Mouse (Mus musculus) gonadal fat pad, adult 2 months (tissue): Measurements from ENCODE around the gene Yeats4. TPM values are rescaled to one million over a fixed set of nuclear protein-coding genes. Genes with fewer than 3 reads are reported as not detected.
A peak's percentile ranks its signal among the peaks of the same experiment; 100 is the strongest.
"Not testable (repeated sequence)": the region's sequence is repeated elsewhere in the genome, so short reads cannot be mapped to it uniquely, and the experiment has no call there.

Experiments
- DNase-seq: peaks from one replicate; pipeline ENCODE4 v3.0.0-alpha.2; 2012; ENCODE audit warnings: low read depth
- polyA plus RNA-seq: library from polyadenylated mRNA; depleted of rRNA; stranded (reverse); fragments of >200 nt; gene quantifications from 2 replicates; pipeline ENCODE4 v1.2.3, GENCODE M21; 2012; rRNA removed

Yeats4 gene
- 18.2 and 21.8 TPM in 2 replicates for polyA plus RNA-seq

- DNase-seq: peak; percentile 68
These were observed at the start of gene Yeats4 for GRCm38 (mm10) chr10:117224102-117224990. Yeats4 (minus strand) TSS chr10:117224507.

- no peak for DNase-seq
These were observed 47.7 kb upstream of the Yeats4 start for GRCm38 (mm10) chr10:117272023-117272422.

- DNase-seq: no peak
These were observed 35.6 kb upstream of the Yeats4 start for GRCm38 (mm10) chr10:117259870-117260269.

DNA sequence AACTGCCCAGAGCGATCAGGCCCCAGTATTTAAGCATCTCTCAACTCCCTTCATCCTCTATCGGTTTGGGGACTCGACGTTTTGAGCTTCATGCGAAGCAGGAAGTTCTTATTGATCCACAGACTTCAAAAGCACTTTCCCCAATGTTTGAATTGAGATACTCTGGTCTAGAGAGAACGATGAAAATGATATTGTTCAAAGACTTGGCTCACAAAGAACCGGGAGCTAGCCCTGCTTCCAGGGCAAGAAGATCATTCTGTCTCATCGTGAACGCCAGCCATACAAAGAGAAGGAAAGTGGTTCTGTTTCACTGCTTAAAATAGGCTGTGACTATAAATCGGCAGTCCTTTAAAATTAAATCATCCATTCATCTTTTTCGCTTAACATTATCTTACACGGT is 14.3 kb upstream of the Yeats4 start, which contains the start of gene 9530003J23Rik:
Gene 9530003J23Rik, minus strand, starts transcription at position 101 of the 400 bp plus-strand sequence.
- no peak for DNase-seq

DNA sequence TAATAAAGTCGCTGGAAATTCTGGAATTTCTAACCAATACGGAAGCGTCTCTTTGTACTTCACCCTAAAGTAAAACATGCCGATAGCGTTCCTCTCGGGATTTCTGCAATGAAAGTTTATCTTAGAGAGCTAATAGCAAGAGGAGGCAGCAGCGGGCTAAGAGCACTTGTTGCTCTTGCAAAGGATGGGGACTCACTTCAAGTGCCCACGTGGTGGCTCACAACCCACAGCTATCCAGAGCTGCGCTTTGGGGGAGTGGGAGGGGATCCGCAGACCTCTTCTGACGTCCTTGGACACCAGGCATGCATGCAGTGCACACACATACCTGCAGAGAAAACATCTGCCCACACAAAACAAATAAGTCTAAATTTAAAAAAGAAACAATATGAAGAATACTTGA is 11.6 kb upstream of the Yeats4 start:
- no peak for DNase-seq

- no peak for DNase-seq
These were observed 10.5 kb upstream of the Yeats4 start for GRCm38 (mm10) chr10:117234825-117235224.

DNA sequence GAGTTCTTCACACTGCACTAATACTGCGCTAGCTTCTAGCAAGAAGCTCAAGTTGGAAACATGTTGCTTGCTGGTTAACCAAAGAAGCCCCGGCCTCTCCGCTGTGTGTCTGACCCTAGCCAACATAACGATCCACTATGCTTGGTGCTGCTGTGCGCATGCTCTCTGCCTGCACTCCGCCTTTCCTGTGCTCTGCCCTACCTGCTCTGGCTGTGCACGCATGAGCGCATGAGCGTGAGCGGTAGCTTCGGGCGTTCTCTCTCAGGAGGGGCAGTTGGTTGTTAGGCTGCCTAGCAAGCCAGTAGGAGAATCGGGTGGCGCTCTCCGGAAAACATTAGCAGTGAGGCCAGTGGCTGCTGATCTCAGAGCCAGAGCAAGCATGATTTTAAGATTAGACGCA is 5.5 kb upstream of the Yeats4 start:
- DNase-seq: no peak

DNA sequence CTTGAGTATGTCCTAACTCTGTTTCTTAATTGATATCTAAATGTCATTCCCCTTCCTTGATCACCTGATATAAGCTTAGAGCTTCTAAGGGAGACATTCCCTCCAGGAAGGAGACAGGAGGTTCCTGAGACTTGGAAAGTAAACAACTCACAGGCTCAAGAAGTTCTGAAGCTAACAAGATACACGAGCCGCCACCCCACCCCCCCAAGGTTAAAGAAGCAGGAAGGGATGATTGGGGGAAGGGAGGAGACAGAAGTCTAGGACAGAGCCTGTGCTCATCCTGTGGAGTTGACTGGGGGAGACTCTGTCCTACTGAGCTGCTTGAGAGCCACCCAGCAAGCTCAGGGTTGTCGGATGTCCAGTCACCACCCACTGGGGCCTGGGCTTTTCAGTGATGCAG is 1.7 kb upstream of the Yeats4 start:
- DNase-seq: no peak

GRCm38 (mm10) chr10:117225094-117225493 is 787 bp upstream of the Yeats4 start:
- no peak for DNase-seq

DNA sequence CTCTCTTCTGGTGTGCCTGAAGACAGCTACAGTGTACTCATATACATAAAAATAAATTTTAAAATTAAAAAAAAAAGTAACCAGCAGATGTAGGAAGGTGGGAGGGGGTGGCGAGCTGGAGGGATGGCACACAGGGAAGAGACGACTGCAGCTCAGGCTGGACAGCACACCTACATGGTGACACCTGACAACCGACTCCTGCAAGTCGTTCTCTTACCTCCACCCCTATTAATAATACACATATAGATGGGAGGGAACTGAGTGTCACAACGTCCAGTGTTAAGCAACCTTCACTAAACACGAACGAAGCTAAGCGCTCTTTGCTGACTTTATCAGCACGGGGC is 577 bp downstream of the Yeats4 start:
- no peak for DNase-seq

GRCm38 (mm10) chr10:117222821-117223220 is 1.5 kb downstream of the Yeats4 start:
- DNase-seq: no peak

- DNase-seq: no peak
These were observed 6.0 kb downstream of the Yeats4 start for GRCm38 (mm10) chr10:117218351-117218750.

GRCm38 (mm10) chr10:117217246-117217840 is 7.0 kb downstream of the Yeats4 start:
- DNase-seq: no peak

- DNase-seq: no peak
These were observed 7.5 kb downstream of the Yeats4 start for GRCm38 (mm10) chr10:117216793-117217192.

GRCm38 (mm10) chr10:117216132-117216495 is 8.2 kb downstream of the Yeats4 start:
- no peak for DNase-seq

DNA sequence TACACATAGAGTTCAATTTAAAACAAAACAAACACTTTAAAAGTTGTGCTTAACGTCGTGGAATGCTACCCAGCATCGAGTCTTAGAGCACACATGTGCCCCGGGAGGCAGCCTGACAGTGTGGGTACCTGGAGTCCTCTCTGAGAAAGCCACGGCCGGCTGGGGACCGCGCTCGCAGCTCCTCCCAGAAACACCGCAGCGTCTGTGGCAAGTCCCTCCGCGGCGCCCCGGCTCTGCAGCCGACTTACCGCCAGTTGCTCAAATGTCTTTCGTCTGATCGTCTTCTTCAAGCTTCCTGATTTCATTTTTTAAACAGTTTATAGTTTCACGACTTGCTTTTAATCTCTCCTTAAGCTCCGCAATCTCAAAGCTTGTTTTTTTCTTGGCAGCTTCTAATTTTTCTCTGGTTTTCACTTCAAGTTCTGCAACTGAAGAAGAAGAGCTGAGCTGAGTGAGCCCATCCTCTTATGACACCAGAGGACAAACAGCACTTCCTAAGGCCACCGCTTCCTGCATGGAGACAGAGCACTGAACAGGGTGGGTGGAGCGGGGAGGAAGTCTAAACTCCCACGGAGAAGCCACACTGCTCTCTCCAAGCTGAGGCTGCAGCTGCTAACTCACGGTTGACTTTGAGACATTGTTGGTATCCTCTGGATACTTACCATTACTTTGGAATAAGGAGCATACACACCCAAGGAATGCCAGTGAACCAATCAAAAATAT is 8.7 kb downstream of the Yeats4 start:
- no peak for DNase-seq

- DNase-seq: no peak
These were observed 13.3 kb downstream of the Yeats4 start for GRCm38 (mm10) chr10:117211023-117211422.

DNA sequence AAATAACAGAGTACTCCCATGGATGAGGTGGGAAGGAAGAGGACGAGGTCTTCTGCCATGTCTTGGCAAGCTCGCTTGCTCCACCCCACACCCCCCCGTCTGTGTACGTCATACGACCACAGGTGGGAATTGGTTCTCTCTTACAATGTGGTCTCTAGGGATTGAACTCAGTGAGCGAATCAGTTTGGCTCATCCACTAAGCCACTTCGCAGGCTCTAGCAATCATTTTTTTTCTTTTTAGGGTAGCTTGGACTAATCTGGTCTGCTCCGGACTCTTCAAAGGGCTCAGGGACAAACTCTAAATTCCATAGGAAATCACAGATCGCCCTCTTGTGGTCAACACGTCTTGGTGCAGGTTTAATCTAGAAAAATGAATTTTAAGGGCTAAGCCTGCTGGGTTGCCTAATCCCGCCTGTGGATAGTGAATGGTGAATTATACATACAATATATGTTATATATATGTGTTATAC is 14.8 kb downstream of the Yeats4 start:
- no peak for DNase-seq

GRCm38 (mm10) chr10:117208787-117209186 is 15.5 kb downstream of the Yeats4 start:
- not testable (repeated sequence) for DNase-seq

DNA sequence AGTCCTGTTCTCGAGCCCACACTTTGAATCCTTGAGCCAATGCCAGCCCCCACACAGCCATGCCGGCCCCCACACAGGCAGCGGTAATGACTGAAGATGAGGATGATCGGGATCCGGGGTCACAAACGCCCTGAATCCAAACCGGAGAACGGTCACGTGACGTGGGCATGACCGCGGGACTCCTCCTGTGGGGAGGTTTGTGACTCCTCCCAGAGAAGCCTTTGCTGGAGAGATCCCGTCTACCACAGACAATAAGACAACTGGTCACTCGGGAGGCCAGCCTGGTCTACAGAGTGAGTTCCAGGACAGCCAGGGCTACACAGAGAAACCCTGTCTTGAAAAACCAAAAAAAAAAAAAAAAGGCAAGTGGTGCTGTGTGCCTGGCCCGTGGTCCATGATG is 16.1 kb downstream of the Yeats4 start:
- no peak for DNase-seq

DNA sequence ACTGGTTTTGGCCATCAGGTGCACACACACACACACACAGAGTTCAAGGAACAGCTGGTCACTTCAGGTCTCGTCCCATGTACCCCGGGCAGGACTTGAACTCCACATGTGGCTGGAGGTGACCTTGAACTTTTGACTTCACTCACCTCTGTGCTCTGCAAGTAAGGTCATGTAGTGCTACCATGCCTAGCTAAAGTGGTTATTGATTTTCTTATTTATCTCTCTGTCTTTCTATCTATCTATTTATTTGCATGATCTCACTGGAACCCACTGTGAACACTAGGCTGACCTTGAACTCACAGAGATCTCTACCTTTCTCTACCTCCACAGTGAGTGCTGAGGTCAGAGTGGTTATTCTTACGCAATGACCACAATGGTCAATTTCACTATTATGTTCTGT is 18.2 kb downstream of the Yeats4 start:
- no peak for DNase-seq

- no peak for DNase-seq
These were observed 20.7 kb downstream of the Yeats4 start for GRCm38 (mm10) chr10:117203558-117203981.
